Mouse (Mus musculus): ENCODE measurements around the gene Mdk. TPM values are rescaled to one million over a fixed set of nuclear protein-coding genes. Genes with fewer than 3 reads are reported as not detected.

The Mdk gene
- polyA plus RNA-seq (2014; fragmentation: Illumina TruSeq; extraction: RNeasy Lipid Tissue Mini Kit (QIAGEN cat#74804); ENCODE audit: low read depth, low replicate concordance): 1.8 TPM

GRCm38 (mm10) chr2:91932160-91932711 lies at the start of gene Mdk:
Gene Mdk, minus strand, starts transcription at chr2:91932297.

GRCm38 (mm10) chr2:91975581-91976541 lies 43.8 kb upstream of the Mdk start, which contains the start of gene Dgkz:
Gene Dgkz, minus strand, starts transcription at chr2:91975864.

GRCm38 (mm10) chr2:91945483-91945882 lies 13.4 kb upstream of the Mdk start, which contains the start of gene Gm9821:
Gene Gm9821, plus strand, starts transcription at chr2:91945703.

GRCm38 (mm10) chr2:91926949-91927348 lies 5.1 kb downstream of the Mdk start, which contains the start of gene Chrm4:
Gene Chrm4, plus strand, starts transcription at chr2:91927249.

Other genes with a start within 250 kb of the Mdk start
- gene Atg13, start 221.7 kb downstream of the Mdk start, polyA plus RNA-seq (2014; fragmentation: Illumina TruSeq; extraction: RNeasy Lipid Tissue Mini Kit (QIAGEN cat#74804); ENCODE audit: low read depth, low replicate concordance): 14.1 TPM
- 18.5 TPM for gene Harbi1, start 221.4 kb downstream of the Mdk start, polyA plus RNA-seq (2014; fragmentation: Illumina TruSeq; extraction: RNeasy Lipid Tissue Mini Kit (QIAGEN cat#74804); ENCODE audit: low read depth, low replicate concordance)
- gene Ambra1, start 202.2 kb downstream of the Mdk start, polyA plus RNA-seq (2014; fragmentation: Illumina TruSeq; extraction: RNeasy Lipid Tissue Mini Kit (QIAGEN cat#74804); ENCODE audit: low read depth, low replicate concordance): 4.4 TPM
- gene Chrm4, start 5.0 kb downstream of the Mdk start, polyA plus RNA-seq (2014; fragmentation: Illumina TruSeq; extraction: RNeasy Lipid Tissue Mini Kit (QIAGEN cat#74804); ENCODE audit: low read depth, low replicate concordance): not detected
- gene Gm9821, start 13.4 kb upstream of the Mdk start, polyA plus RNA-seq (2014; fragmentation: Illumina TruSeq; extraction: RNeasy Lipid Tissue Mini Kit (QIAGEN cat#74804); ENCODE audit: low read depth, low replicate concordance): not detected
- gene Dgkz, start 43.6 kb upstream of the Mdk start, polyA plus RNA-seq (2014; fragmentation: Illumina TruSeq; extraction: RNeasy Lipid Tissue Mini Kit (QIAGEN cat#74804); ENCODE audit: low read depth, low replicate concordance): 0.93 TPM
- 5.8 TPM for gene Creb3l1, start 92.2 kb upstream of the Mdk start, polyA plus RNA-seq (2014; fragmentation: Illumina TruSeq; extraction: RNeasy Lipid Tissue Mini Kit (QIAGEN cat#74804); ENCODE audit: low read depth, low replicate concordance)
- 38.3 TPM for gene Phf21a, start 160.8 kb upstream of the Mdk start, polyA plus RNA-seq (2014; fragmentation: Illumina TruSeq; extraction: RNeasy Lipid Tissue Mini Kit (QIAGEN cat#74804); ENCODE audit: low read depth, low replicate concordance)